Mouse (Mus musculus) hematopoietic stem cell, adult 5-6 weeks (primary cell): ENCODE measurements around the gene Slc25a28. TPM values are rescaled to one million over a fixed set of nuclear protein-coding genes. Genes with fewer than 3 reads are reported as not detected.
A peak's percentile ranks its signal among the peaks of the same experiment; 100 is the strongest.

ENCODE experiments used
- ATAC-seq, 2 experiments: fragments of 125-278 bp in 1 of 2; replicated peaks in 1 of 2; 2 replicates each; pipeline ENCODE4 v1.8.0; 2016 to 2017; ENCODE audit warnings: inconsistent platforms in 2 of 2, mild to moderate bottlenecking in 2 of 2, moderate number of reproducible peaks in 2 of 2, low read depth in 1 of 2, moderate TSS enrichment in 1 of 2; ENCODE audit not compliant: low FRiP score in 2 of 2, poor library complexity in 2 of 2, severe bottlenecking in 2 of 2, insufficient read depth in 1 of 2, low TSS enrichment in 1 of 2
- total RNA-seq: library from RNA; stranded (forward); fragments of 172-1452, 232-1000 nt; gene quantifications from 2 replicates; pipeline ENCODE4 v1.2.3, GENCODE M21; 2017

Slc25a28 gene
- total RNA-seq, 1 experiment from 2014 or later = 44.4 TPM

- ATAC-seq = peak; percentile 98 to 100
These were observed 15.0 kb upstream of the Slc25a28 start, which contains the start of gene Entpd7 for GRCm38 (mm10) chr19:43689419-43690246. Entpd7 (plus strand) TSS chr19:43689672.

GRCm38 (mm10) chr19:43681541-43681940, 6.9 kb upstream of the Slc25a28 start:
- ATAC-seq = no peak

- peak; percentile 14 to 30; a peak in 2 of 4 replicates for ATAC-seq
These were observed 4.8 kb upstream of the Slc25a28 start for GRCm38 (mm10) chr19:43679474-43679981.

DNA sequence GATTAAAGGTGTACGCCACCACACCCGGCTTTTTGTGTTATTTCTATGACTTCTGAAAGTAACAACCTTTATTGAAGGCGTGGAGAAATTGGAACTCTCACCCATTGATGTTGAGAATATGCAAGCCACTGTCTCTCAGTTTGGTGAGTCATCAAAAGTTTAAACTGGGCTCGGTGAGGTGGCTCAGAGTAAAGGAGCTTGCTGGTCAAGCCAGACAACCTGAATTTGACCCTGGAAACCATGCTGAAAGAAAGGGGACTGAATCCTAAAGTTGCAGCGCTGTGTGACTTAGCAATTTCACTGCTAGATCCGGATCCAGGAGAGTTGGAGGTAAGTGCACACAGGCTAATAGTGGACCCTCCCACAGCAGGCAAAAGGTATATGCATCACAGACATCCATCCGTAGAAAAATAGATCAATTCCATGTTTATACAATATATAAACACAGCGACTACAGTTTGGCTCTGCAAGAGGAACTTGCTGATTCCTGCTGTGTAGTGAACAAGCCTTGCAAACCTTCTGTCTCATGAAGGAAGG, 3.9 kb upstream of the Slc25a28 start:
- ATAC-seq = no peak

GRCm38 (mm10) chr19:43675525-43676400, 1.1 kb upstream of the Slc25a28 start:
- 0 out of 4 replicates have a peak, but pooled peaks of 1 of the 2 experiments have one; percentile 18 for ATAC-seq

DNA sequence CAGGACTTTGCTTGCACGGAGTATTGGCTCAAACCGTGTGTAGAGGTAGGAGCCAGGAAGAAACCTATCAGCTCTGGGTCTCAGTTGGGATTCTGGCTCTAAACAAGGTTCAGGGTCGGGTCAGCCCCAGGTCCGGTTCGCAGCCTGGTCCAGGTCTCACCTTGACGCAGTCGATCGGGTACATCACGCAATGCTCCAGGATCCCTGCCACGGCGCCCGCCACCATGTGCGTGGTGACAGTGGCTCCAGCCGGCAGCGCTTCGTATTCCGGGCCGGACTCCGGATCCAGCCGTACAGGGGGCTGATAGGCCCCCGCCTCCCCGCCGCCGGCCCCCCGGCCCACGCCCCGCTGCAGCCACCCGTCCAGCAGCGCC, 378 bp downstream of the Slc25a28 start:
- no peak for ATAC-seq

DNA sequence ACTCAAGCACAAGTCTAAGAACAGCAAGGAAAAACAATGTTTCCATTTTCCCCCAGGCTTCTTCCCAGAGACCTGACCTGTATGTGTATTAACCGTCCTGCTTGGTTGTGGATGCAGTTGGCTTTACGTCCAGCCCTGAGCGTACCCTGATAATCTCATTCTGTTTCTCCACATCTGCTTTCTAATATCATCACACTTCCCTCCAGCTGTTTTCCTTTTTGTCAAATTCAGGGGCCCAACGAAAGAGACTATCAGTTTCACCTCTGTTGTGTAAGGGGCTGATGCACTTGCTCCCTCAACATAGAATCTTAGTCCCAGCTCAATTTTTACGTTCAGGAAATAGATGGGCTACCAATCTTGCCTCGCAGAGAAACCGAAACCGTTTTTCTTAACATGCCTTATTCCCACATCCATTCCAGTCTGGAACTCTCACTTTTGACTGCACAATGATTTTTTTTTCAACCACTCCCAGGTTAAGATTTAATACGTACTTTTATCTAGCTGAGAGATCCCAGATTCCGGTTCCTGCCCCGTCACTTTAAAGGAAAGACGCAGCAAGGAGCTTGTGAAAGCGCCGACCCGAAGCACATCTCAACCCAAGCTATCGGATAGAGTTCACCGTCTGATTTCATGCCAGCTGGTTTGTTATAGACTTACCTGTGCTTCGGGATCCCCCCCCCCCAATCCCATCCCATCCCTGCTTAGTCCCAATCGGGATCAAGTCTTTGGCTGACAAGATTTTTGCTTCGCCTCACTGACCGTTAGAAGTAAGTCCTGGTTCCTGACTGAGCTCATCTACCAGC, 967 bp downstream of the Slc25a28 start:
- ATAC-seq = no peak

DNA sequence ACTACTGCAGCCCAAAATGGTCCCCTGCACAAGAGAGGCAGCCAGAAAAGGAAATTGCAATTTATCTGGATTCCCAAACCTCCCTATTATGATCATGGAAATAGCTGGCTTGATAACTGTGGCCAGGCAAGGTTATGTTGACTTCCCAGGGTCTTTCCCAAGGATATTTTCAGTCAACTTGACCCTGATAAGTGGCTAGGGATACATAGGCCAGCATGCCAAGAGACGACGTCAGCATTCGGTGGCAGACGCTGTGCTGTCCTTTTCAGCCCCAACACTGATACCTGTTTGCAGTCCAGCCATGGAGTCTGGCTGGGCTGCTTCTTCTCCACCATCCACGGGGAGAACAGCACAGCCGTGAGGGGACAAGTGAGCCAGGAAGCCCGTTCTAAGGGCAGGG, 3.6 kb downstream of the Slc25a28 start:
- ATAC-seq = no peak

DNA sequence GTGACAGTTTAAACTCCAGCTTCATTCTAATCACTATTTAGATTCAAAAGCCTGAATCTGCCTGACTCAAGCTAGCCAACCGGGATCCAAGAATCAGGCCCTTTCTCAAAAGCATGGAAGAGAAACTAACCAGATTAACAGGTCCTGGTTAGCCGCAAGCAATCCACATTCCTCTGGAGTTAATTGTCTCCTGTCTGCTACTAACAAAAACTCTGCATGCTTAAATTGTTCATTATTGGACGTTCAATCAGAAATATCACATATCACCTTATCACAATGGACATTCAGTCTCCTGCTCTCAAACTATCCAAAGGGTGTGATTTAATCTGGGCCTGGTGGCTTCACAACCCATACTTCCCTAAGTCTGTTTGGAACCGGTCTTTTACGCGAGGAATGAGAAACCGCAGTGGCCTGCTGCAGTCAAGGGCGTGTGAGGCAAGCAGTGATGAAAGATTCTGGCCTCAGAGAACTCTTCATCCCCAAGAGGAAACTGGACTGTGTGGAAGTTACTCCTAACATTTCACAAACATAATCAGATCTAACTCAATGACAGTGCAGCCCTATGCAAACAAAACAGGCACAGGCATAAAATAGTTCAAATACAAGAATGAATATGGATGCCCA, 5.4 kb downstream of the Slc25a28 start:
- ATAC-seq = peak in 1 of 2 experiments; percentile 30; a peak in 1 of 4 replicates

GRCm38 (mm10) chr19:43667430-43667809, 7.3 kb downstream of the Slc25a28 start:
- no peak for ATAC-seq

- no peak for ATAC-seq
These were observed 7.8 kb downstream of the Slc25a28 start for GRCm38 (mm10) chr19:43666661-43667429.

DNA sequence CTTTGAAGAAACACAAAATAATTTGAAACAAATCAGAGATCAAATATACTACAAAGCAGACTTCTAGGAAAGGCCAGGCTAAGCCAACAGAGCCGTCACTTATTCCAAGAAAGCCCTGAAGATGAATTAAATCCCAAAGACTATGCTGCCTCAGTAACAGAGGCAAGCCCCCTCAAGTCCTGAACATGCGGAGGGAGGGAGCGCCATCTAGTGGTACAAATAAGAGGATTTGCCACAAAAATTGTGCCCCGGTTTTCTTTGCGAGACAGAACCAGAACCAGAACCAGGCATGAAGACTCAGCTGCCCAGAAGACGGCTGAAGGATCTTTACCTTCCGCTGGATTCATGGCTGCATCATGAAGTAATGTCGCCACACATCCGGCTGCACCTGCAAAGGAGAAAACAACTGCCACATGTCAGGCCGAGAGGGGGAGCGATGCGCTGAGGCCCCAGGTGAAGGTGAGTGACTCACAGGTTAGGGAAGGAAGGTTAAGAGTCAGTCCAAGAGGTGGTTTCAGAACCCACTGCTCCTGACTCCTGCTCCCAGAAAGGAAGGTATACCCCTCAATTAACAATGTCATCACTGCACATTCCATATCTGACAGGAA, 9.1 kb downstream of the Slc25a28 start:
- no peak for ATAC-seq

DNA sequence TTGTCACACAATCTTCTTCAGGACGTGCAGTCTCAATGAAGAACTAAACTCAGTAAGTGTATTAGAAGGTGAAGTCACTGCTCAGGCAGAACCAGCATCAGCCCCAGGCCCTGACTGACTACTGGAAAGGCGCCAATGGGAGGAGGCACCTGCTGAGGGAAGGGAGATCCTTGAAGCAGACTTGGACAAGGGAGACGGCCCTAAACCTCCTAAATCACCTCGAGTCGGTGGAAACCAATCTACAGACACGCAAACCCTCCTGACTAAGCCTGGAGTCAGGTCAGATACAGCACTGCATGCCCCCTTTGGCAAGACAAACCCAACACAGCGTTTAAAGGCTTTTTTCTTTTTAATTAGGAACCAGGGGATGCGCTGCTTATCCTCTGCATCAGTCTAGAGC, 11.2 kb downstream of the Slc25a28 start:
- no peak for ATAC-seq

DNA sequence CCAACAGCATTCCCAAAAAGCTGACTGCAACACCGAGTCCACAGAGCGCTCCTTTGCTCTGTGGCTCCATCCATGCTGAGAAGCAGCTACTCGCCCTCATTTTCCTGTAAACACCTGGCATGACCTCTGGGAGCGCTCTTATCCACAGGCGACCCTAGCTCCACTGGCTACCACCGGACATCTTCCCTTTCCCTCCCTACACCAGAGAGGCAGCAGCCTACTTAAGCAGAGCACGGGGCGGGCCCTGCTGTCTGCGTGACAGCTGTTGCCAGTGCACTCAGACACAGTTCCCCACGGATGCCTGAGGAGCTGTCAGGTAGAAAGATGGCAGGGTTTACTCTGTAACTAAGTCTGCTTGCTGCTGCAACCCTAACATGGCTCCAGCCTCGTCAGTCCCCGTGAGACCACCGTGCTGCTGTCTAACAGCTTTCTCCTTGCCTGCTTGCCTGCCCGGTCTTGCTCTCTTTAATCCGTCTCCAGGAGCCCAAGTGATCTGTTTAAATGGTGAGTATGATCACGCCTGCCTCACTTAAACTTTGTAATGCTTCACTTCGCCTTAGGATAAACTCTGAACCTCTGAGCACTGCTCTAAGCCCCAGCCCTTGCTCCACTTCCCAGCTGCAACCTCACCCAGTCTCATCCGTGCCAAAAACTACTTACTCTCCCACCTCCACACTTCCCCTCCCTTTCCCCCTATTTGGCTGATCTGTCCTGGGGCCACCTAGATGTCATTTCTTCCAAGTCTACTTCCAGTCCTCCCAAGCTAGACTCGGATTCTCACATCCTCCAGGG, 12.3 kb downstream of the Slc25a28 start:
- ATAC-seq = no peak

- ATAC-seq = no peak
These were observed 13.9 kb downstream of the Slc25a28 start for GRCm38 (mm10) chr19:43660774-43661173.
